Mouse (Mus musculus): ENCODE results near the gene Irf2bpl. TPM values are rescaled to one million over a fixed set of nuclear protein-coding genes. Genes with fewer than 3 reads are reported as not detected.

Irf2bpl gene
- 52.1 and 57.9 TPM in 2 replicates for polyA plus RNA-seq (2015; fragmentation: Nextera tagmentation; extraction: Ambion mirVana)

DNA sequence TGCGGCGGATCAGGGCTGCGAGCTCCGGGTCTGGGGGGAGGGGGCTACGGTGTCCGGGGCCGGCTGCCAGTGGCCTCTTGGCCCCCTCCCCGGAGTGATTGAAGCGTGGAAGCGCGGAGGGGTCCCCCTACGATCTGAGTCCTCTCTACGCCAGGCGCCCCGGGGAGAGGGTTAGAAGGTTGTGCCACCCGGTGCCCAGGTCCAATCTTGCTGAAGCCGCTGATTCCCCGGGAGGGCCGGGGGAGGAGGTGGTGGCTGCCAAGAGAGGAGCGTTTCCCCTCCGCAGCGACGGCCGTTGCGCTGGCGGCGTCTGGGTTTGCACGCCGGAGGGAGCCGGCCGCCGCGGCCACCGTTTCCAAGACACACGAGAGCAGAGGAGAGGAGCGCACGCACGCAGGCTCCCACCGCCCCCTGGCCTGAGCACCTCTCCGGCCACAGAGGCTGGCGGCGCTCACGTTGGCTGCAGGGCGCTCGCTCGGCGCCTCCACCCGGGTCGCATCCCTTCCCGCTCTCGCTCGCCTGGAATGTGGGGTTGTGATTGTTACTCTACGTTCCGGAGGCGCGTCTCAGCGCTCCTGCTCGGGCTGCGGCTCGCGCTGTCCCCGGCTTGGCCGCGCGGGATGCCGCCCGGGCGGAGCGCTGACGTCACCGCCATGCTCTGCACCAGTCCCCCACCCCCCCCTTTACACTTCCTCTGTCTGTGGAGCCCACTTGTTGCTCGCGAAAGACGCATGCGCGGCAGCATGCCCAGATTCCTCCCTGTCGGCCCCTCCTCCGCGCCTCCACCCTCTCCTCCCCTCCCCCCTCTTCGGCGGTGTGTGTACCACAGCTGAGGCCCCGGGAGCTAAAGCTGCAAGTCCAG, at the start of gene Irf2bpl:
TSS of gene Irf2bpl (minus strand) at position 602 of the 862 bp plus-strand sequence.
- peak; percentile 89 for ATAC-seq (replicated peaks; ENCODE audit: low FRiP score, low read depth)

DNA sequence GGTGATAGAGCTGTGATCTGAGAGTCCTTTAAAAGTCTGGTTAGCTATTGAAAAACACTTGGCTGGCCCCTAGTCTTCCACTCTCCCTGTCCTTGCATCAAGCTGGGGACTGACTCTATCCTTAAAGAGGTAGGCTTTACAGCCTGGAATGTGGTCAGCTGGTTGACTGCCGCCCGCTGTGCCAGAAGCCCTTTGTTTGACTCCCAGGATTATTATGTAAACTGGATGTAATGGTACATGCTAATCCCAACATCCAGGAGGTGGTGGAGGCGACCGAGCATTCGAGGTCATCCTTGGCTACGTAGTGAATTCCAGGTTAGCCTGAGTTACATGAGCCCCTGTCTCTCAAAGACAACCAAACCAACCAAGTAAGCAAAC, 48.0 kb upstream of the Irf2bpl start:
- 38% methylated on average over 6 of the region's 6 CpGs for WGBS

More for the DNA sequence above, at the start of gene Irf2bpl:
- H3K27ac ChIP-seq, result peak within 1 kb of the TSS; percentile 100
- DNase-seq (ENCODE audit: low spot score), result peak; percentile 97
- H3K9me3 ChIP-seq (replicated peaks; ENCODE audit: low read length), result no peaks in the 10 kb centered on the region
- H3K9ac ChIP-seq (ENCODE audit: low read depth, low read length), result peak within 1 kb of the TSS; percentile 97
- peak within 1 kb of the TSS; percentile 93 for H3K4me2 ChIP-seq (ENCODE audit: low read length)
- WGBS, result under 1% methylated on average over 76 of the region's 82 CpGs
- H3K4me1 ChIP-seq (replicated peaks; ENCODE audit: insufficient read depth, low read length), result peaks cover 31% of the 10 kb centered on the region
- peak within 1 kb of the TSS; percentile 90 for H3K4me3 ChIP-seq (replicated peaks; ENCODE audit: low read depth, low read length)
- no peaks in the 10 kb centered on the region for H3K27me3 ChIP-seq (ENCODE audit: insufficient read depth, low read length)
- H3K36me3 ChIP-seq (ENCODE audit: insufficient read depth, low read length), result no peaks in the 10 kb centered on the region
- 0 out of 2 replicates have a peak, but pooled peaks have one; percentile 10 for TF ChIP-seq CTCF (IDR thresholded peaks at IDR 0.05; ENCODE audit: low read depth)

DNA sequence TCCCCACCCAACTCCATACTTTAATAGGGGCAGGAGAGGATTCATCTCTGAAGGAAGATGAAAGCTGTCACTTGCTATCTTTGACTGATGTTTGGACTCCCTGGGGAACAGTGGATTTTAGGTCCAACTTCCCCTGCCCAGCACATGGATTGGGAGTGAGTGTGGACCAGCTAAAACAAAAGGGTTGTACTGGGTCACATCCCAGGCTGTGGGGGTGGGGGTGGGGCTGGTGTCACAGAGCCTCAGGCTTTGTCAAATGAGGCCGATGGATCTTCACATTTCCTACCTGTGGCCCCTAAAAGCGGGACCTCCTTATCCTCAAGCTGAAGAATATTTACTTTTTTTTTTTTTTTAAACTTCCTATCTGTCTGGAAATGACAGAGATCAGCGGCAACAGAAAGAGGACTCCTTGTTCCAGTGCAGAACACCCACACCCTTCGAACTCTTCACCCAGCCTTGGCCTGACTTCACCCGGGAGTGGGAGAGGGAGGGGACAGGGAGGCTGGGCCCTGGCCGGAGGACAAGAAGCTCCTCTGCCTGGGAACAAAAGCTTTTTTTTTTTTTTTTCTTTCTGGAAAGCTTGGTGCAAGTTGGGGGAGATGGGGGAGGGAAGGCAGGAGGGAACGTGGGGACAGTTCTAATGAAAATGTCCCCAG, 47.4 kb upstream of the Irf2bpl start:
- no peak for TF ChIP-seq CTCF (IDR thresholded peaks at IDR 0.05; ENCODE audit: low read depth)

More for the DNA sequence above, 48.0 kb upstream of the Irf2bpl start:
- Histone ChIP-seq H3K4me1 (replicated peaks; ENCODE audit: insufficient read depth, low read length) (no peaks in the 10 kb centered on the region), H3K36me3 (ENCODE audit: insufficient read depth, low read length) (no peaks in the 10 kb centered on the region), H3K9ac (ENCODE audit: low read depth, low read length) (0 out of 2 replicates have a peak overlapping the region, but pooled peaks have one; percentile 23), H3K9me3 (replicated peaks; ENCODE audit: low read length) (no peaks in the 10 kb centered on the region), H3K27me3 (ENCODE audit: insufficient read depth, low read length) (no peaks in the 10 kb centered on the region), H3K4me3 (replicated peaks; ENCODE audit: low read depth, low read length) (no peak overlapping the region), H3K4me2 (ENCODE audit: low read length) (no peak overlapping the region), H3K27ac (no peak overlapping the region)
- TF ChIP-seq CTCF (IDR thresholded peaks at IDR 0.05; ENCODE audit: low read depth), result no peak
- ATAC-seq (replicated peaks; ENCODE audit: low FRiP score, low read depth) (no peak), DNase-seq (ENCODE audit: low spot score) (peak; percentile 35)

DNA sequence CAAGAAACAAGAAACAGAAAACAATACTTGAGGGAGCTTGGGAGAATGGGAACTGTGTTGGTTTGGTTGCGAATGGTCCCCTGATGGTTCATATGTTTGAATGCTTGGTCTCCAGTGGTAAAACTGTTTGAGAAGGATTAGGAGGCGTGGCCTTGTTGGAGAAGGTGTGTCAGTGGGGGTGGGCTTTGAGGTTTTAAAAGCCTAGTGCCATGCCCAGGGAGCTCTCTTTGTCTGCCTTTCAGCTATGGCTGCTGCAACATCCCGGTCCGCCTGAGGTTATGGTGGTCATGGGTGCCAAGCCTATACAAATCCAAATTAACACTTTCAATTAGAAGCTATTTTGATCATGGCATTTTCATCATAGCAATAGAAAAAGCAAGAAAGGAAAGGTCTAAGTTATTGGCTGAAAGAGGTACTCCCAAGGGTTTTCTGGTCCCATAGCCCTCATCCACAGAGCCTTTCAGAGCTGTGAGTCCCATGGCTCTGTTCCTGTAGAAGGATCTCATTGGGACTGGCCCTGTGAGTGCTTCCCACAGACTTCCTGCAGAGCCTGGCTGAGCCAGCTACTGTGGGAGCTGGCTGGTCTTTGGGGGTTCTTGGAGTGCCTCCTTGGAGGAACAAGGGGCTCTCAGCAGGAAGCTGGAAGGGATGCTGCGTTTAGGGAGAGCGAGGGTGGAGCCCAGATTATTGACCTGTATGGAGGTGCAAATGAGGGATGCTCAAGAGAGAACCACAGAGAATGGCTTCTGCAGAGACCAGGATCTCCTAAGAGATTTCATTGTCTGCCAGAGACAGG, 46.5 kb upstream of the Irf2bpl start:
- Histone ChIP-seq H3K27me3 (ENCODE audit: insufficient read depth, low read length) (no peaks in the 10 kb centered on the region), H3K4me3 (replicated peaks; ENCODE audit: low read depth, low read length) (no peak overlapping the region), H3K9ac (ENCODE audit: low read depth, low read length) (no peak overlapping the region), H3K4me2 (ENCODE audit: low read length) (no peak overlapping the region), H3K4me1 (replicated peaks; ENCODE audit: insufficient read depth, low read length) (no peaks in the 10 kb centered on the region), H3K9me3 (replicated peaks; ENCODE audit: low read length) (no peaks in the 10 kb centered on the region), H3K36me3 (ENCODE audit: insufficient read depth, low read length) (no peaks in the 10 kb centered on the region), H3K27ac (no peak overlapping the region)
- TF ChIP-seq CTCF (IDR thresholded peaks at IDR 0.05; ENCODE audit: low read depth), result no peak
- DNase-seq (ENCODE audit: low spot score), result no peak
- 78% methylated on average over 6 of the region's 6 CpGs for WGBS
- ATAC-seq (replicated peaks; ENCODE audit: low FRiP score, low read depth), result no peak

More for the DNA sequence above, 47.4 kb upstream of the Irf2bpl start:
- Histone ChIP-seq H3K27me3 (ENCODE audit: insufficient read depth, low read length) (no peaks in the 10 kb centered on the region), H3K4me1 (replicated peaks; ENCODE audit: insufficient read depth, low read length) (no peaks in the 10 kb centered on the region), H3K9me3 (replicated peaks; ENCODE audit: low read length) (no peaks in the 10 kb centered on the region), H3K36me3 (ENCODE audit: insufficient read depth, low read length) (no peaks in the 10 kb centered on the region), H3K4me3 (replicated peaks; ENCODE audit: low read depth, low read length) (no peak overlapping the region), H3K27ac (no peak overlapping the region), H3K4me2 (ENCODE audit: low read length) (no peak overlapping the region), H3K9ac (ENCODE audit: low read depth, low read length) (no peak overlapping the region)
- 14% methylated on average over 7 of the region's 7 CpGs for WGBS
- DNase-seq (ENCODE audit: low spot score), result peak; percentile 56
- ATAC-seq (replicated peaks; ENCODE audit: low FRiP score, low read depth), result no peak

GRCm38 (mm10) chr12:86923837-86924236, 39.2 kb upstream of the Irf2bpl start:
- Histone ChIP-seq H3K4me1 (replicated peaks; ENCODE audit: insufficient read depth, low read length) (peaks cover 3% of the 10 kb centered on the region), H3K27me3 (ENCODE audit: insufficient read depth, low read length) (no peaks in the 10 kb centered on the region), H3K4me2 (ENCODE audit: low read length) (no peak overlapping the region), H3K9me3 (replicated peaks; ENCODE audit: low read length) (no peaks in the 10 kb centered on the region), H3K36me3 (ENCODE audit: insufficient read depth, low read length) (no peaks in the 10 kb centered on the region), H3K4me3 (replicated peaks; ENCODE audit: low read depth, low read length) (no peak overlapping the region), H3K9ac (ENCODE audit: low read depth, low read length) (no peak overlapping the region), H3K27ac (no peak overlapping the region)
- peak; percentile 94 for TF ChIP-seq CTCF (IDR thresholded peaks at IDR 0.05; ENCODE audit: low read depth)
- WGBS, result 5% methylated on average over 5 of the region's 5 CpGs
- peak; percentile 85 for DNase-seq (ENCODE audit: low spot score)
- peak; percentile 83 for ATAC-seq (replicated peaks; ENCODE audit: low FRiP score, low read depth)

Data from kidney, postnatal 0 days (tissue).